Mouse (Mus musculus) T-helper 2 cell (primary cell): Measurements from ENCODE around the gene Cyp26a1.

Source experiments
- in situ Hi-C: fragments of 300-600 bp; cut with MboI, MseI; formaldehyde crosslinking; loops from one replicate; pipeline ENCODE4 v1.15.1; 2025; ENCODE audit warnings: high pct_unique_total_duplicates

Cyp26a1 gene

GRCm38 (mm10) chr19:37698273-37699160, 919 bp downstream of the Cyp26a1 start:
- in situ Hi-C loops, result no loop called here

DNA sequence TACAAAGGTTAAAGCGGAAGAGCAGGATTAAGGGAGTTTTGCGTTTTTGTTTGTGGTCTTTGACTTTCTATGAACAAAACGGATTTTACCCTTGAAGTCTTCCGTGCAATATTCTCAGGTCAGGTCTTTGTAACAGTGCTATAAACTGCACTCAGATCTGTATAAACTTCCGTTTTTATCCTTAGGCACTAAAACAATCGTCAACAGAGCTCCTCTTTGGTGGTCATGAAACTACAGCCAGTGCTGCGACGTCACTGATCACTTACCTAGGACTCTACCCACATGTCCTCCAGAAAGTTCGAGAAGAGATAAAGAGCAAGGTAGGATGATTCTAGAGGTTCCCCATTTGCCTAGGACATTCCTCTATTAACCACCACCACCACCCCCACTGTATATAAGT, 2.1 kb downstream of the Cyp26a1 start:
- in situ Hi-C loops, result loop anchor here (5.0 kb wide), 1 partner anchor 188 kb away; no protein-coding TSS in a partner anchor

DNA sequence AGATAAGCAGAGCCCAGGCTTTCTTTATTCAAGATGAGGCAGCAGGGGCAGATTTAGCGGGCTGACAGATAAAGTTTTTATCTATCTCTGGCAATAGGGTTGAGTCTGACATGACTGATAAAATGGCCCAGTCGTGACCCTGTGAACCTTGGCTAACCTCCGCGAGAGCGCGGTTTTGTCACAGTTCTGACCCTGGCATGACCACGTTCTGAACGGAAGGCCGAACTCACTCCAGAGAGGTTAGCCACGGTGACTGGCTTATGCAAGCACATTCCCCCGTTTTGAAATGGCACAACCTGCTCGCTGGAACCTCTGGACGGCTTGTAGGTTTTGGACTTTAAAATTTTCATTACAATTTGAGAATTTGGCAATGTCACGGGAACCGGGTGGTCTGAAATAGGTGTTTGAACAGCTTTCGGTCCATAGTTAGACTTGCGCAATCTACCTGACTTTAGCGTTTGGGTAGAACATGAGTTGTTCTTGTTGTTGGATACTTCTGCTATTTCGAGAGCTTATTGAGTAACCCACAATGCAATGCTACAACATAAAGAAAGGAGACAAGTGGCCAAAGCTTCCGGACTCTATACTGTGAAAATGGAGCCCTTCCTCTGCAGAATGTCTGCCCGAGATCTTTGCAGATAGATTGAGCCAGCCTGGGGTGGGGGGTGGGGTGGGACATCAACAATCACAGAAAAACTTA, 4.9 kb downstream of the Cyp26a1 start:
- in situ Hi-C loops, result loop anchor here (5.0 kb wide), 1 partner anchor 185 kb away; no protein-coding TSS in a partner anchor

DNA sequence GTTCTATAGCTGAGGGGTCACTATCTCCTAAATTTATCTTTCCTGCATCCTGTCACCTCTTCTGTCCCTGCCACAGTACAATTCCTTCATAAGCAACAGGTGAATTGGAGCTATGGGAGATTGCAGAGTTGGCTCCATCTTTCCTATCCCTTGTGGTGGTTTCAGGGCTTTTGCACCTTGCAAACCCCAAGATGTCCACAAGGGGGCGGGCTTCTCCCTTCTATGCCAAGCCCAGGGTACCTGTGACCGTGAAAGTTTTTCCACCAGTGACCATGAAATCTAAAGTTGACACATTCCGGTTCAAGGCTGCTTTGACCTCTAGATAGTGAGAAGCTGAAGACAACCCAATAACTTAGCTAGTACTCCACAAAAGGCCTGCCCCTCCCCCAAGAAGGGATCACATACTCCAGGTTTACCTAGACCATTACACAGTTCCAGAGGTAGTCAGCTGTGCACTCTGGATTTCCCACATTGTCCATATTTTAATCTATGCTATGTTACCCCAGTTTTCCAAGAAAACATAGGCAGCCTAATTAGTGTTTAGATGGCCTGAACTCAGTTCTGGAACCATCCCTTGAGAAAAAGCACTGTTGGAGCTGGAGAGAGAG, 6.4 kb downstream of the Cyp26a1 start:
- in situ Hi-C loops, result loop anchor here (5.0 kb wide), 1 partner anchor 183 kb away; no protein-coding TSS in a partner anchor

DNA sequence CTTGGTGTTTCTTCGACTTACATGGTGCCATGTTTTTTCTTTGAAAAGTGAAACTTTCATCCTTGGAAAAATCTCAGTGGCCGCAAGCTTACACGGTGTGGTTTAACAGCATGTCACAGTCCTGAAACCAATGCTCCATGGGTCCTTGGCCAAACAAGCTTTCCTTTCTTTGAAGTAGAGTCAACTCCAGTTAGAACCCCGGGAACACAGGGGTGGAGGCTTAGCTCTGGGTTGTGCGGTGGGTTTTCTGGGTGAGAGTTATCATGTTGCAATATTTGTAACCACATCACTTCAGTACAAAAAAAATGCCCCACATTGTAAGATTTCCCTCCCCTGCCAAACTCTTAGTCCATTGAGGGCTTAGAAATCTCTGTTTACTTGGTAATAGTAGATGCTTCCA, 8.1 kb downstream of the Cyp26a1 start:
- in situ Hi-C loops, result no loop called here

GRCm38 (mm10) chr19:37714681-37715080, 17.1 kb downstream of the Cyp26a1 start:
- in situ Hi-C loops, result no loop called here

DNA sequence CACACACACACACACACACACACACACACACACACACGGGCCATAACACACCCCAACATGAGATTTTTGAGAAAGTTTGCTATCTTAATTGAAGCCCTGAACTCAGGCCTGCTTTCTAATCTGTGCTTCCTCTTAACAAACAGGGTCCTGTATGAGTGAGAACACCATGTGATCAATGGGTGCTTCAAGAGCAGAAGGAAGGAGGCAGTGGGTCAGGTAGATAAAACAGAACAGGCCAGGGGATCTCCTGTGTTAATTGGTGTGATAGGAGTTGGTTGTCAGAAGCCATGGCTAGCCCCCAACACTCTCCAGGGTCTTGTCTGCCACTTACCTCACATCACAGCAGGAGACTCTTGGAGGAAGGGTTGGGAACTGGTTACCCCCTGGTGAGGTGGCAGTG, 18.4 kb downstream of the Cyp26a1 start:
- in situ Hi-C loops, result no loop called here

- in situ Hi-C loops, result no loop called here
These were observed 19.1 kb downstream of the Cyp26a1 start for GRCm38 (mm10) chr19:37716524-37717175.

DNA sequence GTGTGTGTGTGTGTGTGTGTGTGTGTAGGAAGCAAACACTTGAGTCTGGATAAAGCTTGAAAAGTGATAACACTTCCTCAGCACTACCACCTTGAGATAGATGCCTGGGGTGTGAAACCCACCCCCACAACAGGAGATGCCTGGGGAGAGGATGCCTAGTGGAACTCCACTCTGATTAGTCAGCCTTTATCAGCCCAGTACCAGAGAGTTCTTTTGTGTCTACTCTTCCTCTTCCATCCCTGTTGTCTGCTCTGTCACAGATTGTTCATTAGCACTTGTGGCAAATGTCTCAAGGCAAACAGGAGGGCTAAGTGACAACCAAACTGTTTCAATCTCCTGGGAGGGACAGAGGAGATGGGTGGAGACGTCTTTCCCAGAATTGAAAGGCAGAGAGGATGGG, 21.6 kb downstream of the Cyp26a1 start:
- in situ Hi-C loops, result no loop called here

GRCm38 (mm10) chr19:37724591-37724990, 27.0 kb downstream of the Cyp26a1 start:
- in situ Hi-C loops, result no loop called here

DNA sequence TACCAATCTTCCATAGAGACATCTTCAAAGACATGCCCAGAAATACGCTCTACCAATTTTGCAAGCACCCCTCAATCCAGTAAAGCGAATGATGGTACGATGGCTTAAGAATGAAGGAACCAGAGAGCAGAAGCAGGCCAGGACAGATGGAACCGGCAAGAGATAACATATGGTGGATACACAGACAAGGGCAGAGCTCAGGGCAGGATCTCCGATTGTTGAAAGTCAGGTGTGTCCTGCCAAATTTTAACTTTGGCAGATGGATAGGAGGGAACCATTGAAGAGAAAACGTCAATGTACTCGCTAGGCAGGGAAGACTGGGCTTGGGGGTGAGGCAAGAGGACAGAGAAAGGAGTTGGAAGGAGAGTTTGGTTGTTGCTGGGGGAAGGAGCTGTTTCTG, 29.0 kb downstream of the Cyp26a1 start:
- in situ Hi-C loops, result no loop called here

GRCm38 (mm10) chr19:37727366-37727765, 29.8 kb downstream of the Cyp26a1 start:
- in situ Hi-C loops, result no loop called here

- in situ Hi-C loops, result loop anchor here (10.0 kb wide), 1 partner anchor 539 kb away; no protein-coding TSS in a partner anchor
These were observed 37.8 kb downstream of the Cyp26a1 start for GRCm38 (mm10) chr19:37735426-37735825.

GRCm38 (mm10) chr19:37738575-37738974, 41.0 kb downstream of the Cyp26a1 start:
- in situ Hi-C loops, result loop anchor here (10.0 kb wide), 1 partner anchor 536 kb away; no protein-coding TSS in a partner anchor

GRCm38 (mm10) chr19:37740043-37740442, 42.4 kb downstream of the Cyp26a1 start:
- in situ Hi-C loops, result no loop called here
